Mouse (Mus musculus) heart, adult 9 months (tissue): ENCODE results near the gene Phlda3.

ENCODE experiments used
- DNase-seq, 2 experiments: peaks; one replicate each; pipeline ENCODE4 v3.0.0; 2022; ENCODE audit warnings: low spot score in 2 of 2

The Phlda3 gene

GRCm38 (mm10) chr1:135793370-135794215 is 27.7 kb downstream of the Phlda3 start:
- no peak for DNase-seq

GRCm38 (mm10) chr1:135794216-135795134 is 28.6 kb downstream of the Phlda3 start:
- no peak for DNase-seq

GRCm38 (mm10) chr1:135798492-135798891 is 32.6 kb downstream of the Phlda3 start:
- DNase-seq: no peak

- no peak for DNase-seq
These were observed 33.2 kb downstream of the Phlda3 start for GRCm38 (mm10) chr1:135799109-135799627.

GRCm38 (mm10) chr1:135800192-135800950 is 34.5 kb downstream of the Phlda3 start:
- DNase-seq: no peak

- no peak for DNase-seq
These were observed 41.6 kb downstream of the Phlda3 start for GRCm38 (mm10) chr1:135807546-135807945.

GRCm38 (mm10) chr1:135810180-135810579 is 44.3 kb downstream of the Phlda3 start:
- DNase-seq: no peak

- DNase-seq: peak; percentile 58 to 71
These were observed 45.2 kb downstream of the Phlda3 start for GRCm38 (mm10) chr1:135811016-135811646.

GRCm38 (mm10) chr1:135812205-135812604 is 46.3 kb downstream of the Phlda3 start:
- DNase-seq: no peak

- DNase-seq: no peak
These were observed 46.7 kb downstream of the Phlda3 start for GRCm38 (mm10) chr1:135812618-135813017.

GRCm38 (mm10) chr1:135813071-135813470 is 47.2 kb downstream of the Phlda3 start:
- no peak for DNase-seq

GRCm38 (mm10) chr1:135813687-135814395 is 47.9 kb downstream of the Phlda3 start:
- DNase-seq: no peak

GRCm38 (mm10) chr1:135814531-135814930 is 48.6 kb downstream of the Phlda3 start:
- no peak for DNase-seq

GRCm38 (mm10) chr1:135817595-135817994 is 51.7 kb downstream of the Phlda3 start:
- no peak for DNase-seq

- no peak for DNase-seq
These were observed 52.7 kb downstream of the Phlda3 start, which contains the start of gene Lad1 for GRCm38 (mm10) chr1:135818481-135819086. Gene Lad1 (plus strand): TSS chr1:135818598.
